Mouse (Mus musculus): ENCODE data around the gene Pgm2l1. TPM values are rescaled to one million over a fixed set of nuclear protein-coding genes. Genes with fewer than 3 reads are reported as not detected.

Pgm2l1 gene
- polyA plus RNA-seq (2015; fragmentation: Illumina TruSeq; extraction: RNeasy Lipid Tissue Mini Kit (QIAGEN cat#74804); ENCODE audit: insufficient read depth, low read depth, low replicate concordance): 1.7 TPM

DNA sequence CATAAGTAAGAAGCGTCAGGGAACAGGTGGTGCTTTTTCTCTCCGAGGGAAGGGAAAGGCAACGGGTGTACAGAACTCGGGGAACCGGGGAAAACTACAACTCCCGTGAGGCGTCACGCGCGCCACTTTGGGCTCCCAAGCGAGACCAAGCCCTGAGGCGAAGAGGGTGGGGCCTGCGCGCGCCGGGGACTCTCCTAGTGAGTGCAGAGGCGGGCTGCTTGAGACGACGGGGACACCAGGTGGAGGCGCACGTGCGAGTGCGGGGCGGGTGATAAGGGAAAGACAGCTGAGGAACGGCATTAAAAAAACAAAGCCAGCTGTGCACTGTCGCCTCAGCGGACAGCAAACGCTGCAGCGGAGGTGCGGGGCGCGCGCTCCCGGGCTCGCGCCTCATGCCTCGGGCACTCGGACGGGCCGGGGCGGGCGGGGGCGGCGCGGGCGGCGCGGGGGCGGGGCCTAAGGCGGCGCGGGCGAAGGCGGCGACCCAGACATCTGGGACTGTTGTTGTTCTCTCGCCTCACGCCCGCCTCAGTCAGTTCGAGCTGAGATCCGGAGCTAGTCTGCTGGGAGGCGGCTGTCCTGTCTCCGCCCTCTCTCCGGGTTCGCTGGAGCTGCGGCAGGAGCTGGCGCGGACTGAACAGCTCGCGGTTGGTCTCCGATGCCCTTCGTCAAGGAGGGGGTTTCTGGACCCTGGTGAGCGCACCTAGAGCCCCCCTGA lies at the start of gene Pgm2l1:
TSS of gene Pgm2l1 (plus strand) at position 237 of the 718 bp plus-strand sequence.

GRCm38 (mm10) chr7:100285383-100285782 lies 58.2 kb downstream of the Pgm2l1 start, which contains the start of gene P4ha3:
TSS of gene P4ha3 (plus strand) at chr7:100285520.

Other genes with a start within 250 kb of the Pgm2l1 start
- 3.9 TPM for gene Rnf169, start 246.9 kb upstream of the Pgm2l1 start, polyA plus RNA-seq (2015; fragmentation: Illumina TruSeq; extraction: RNeasy Lipid Tissue Mini Kit (QIAGEN cat#74804); ENCODE audit: insufficient read depth, low read depth, low replicate concordance)
- 1.7 TPM for gene Chrdl2, start 221.2 kb upstream of the Pgm2l1 start, polyA plus RNA-seq (2015; fragmentation: Illumina TruSeq; extraction: RNeasy Lipid Tissue Mini Kit (QIAGEN cat#74804); ENCODE audit: insufficient read depth, low read depth, low replicate concordance)
- gene Pold3, start 105.8 kb upstream of the Pgm2l1 start, polyA plus RNA-seq (2015; fragmentation: Illumina TruSeq; extraction: RNeasy Lipid Tissue Mini Kit (QIAGEN cat#74804); ENCODE audit: insufficient read depth, low read depth, low replicate concordance): 6.1 TPM
- 1.8 TPM for gene Lipt2, start 68.1 kb upstream of the Pgm2l1 start, polyA plus RNA-seq (2015; fragmentation: Illumina TruSeq; extraction: RNeasy Lipid Tissue Mini Kit (QIAGEN cat#74804); ENCODE audit: insufficient read depth, low read depth, low replicate concordance)
- 7.1 TPM for gene Kcne3, start 50.9 kb upstream of the Pgm2l1 start, polyA plus RNA-seq (2015; fragmentation: Illumina TruSeq; extraction: RNeasy Lipid Tissue Mini Kit (QIAGEN cat#74804); ENCODE audit: insufficient read depth, low read depth, low replicate concordance)
- not detected for gene P4ha3, start 58.1 kb downstream of the Pgm2l1 start, polyA plus RNA-seq (2015; fragmentation: Illumina TruSeq; extraction: RNeasy Lipid Tissue Mini Kit (QIAGEN cat#74804); ENCODE audit: insufficient read depth, low read depth, low replicate concordance)
- 6.6 TPM for gene C2cd3, start 144.8 kb downstream of the Pgm2l1 start, polyA plus RNA-seq (2015; fragmentation: Illumina TruSeq; extraction: RNeasy Lipid Tissue Mini Kit (QIAGEN cat#74804); ENCODE audit: insufficient read depth, low read depth, low replicate concordance)
- 8.5 TPM for gene Ppme1, start 144.9 kb downstream of the Pgm2l1 start, polyA plus RNA-seq (2015; fragmentation: Illumina TruSeq; extraction: RNeasy Lipid Tissue Mini Kit (QIAGEN cat#74804); ENCODE audit: insufficient read depth, low read depth, low replicate concordance)
- gene Ucp3, start 245.6 kb downstream of the Pgm2l1 start, polyA plus RNA-seq (2015; fragmentation: Illumina TruSeq; extraction: RNeasy Lipid Tissue Mini Kit (QIAGEN cat#74804); ENCODE audit: insufficient read depth, low read depth, low replicate concordance): 0.66 TPM